Mouse (Mus musculus): ENCODE data around the gene Tmed4.
A peak's percentile ranks its signal among the peaks of the same experiment; 100 is the strongest.

The Tmed4 gene

DNA sequence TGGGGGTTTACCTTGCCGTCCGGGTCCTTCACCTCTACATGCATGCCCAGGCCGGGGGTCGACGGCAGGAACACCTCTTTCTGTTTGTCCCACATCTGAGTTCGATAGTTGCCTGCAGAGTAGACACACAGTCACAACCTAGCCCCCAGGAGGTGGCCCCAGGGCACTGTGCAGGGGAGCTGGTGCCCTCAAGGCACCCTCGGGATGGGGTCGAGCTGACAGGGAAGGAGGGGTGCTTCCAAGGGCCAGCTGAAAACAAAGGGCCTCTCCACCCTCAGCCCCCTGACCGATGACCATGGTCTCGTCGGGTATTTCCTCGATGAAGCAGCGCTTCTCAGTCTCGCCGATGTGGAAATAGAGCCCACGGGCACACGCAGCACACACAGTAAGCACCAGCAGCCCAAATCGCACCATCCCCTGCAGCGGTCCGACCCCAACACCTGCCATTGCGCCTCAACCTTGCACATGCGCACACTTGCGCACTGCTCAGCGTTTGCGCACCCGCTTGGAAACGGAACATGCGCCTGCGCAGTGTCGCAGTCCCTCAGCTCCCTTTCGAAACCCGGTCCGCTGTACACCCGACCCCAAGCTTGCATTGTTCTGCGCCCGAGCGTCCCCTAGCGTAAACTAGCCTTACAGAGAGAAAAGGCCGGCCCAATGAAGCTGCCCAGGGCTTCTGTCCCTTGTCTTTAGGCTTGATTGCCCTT is at the start of gene Tmed4:
Tmed4 (minus strand) TSS at position 484 of the 707 bp plus-strand sequence.
- peak; percentile 99 to 100 for DNase-seq

DNA sequence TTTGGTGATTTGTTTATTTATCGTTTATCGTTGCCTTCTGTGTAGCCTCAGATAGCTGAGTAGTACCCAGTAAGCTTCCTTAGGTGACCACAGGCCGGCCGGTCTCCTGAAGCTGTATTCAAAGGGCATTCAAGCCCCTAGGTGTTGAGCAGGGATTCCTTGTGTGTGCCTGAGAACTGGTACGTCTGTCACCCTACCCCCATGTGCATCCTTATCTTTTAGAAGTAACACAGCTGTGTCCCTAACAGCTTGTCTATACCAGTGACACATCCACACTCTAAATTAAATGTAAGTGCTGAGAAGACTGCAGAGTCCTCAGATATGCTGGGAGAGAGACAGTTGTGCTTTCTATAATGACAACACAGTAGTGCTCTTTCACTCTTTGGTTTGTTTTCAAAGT is 48.7 kb upstream of the Tmed4 start:
- DNase-seq, result no peak

DNA sequence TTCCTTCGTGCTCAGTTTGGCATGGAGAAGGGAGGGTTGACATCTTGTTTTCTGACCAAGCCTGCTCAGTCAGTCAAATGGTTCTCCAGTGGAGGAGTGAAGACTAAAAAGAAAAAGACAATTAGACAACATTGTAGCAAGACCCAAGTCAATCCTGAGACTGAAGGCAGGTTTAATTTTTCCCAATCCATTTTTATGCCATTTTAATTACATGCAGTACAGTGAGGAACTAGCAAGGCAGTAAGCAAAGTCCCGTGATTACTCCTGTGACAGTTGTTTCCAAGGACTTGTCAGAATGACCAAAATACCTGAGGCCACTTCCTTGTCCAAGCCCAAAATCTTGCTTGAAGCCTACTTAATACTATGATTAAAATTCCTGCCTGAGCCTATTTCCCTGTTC is 47.4 kb upstream of the Tmed4 start:
- no peak for DNase-seq

DNA sequence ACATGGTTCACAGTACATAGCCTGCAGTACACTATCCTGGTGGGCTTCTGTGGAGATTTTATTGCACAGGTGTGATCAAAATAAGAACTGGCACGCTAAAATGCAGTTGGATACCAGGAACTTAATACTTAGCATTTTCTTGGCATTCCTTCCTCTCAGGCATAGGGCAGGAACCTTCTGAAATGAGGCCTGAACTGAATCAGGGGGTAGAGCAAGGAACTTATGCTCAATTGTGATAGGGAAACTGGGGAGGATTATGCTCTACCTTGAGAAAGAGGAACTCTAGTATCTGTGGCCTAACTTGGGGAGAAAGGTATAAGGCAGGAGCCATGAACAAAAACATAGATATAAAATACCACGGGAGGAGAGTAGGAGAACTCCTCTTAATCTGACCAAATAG is 44.7 kb upstream of the Tmed4 start:
- no peak for DNase-seq

DNA sequence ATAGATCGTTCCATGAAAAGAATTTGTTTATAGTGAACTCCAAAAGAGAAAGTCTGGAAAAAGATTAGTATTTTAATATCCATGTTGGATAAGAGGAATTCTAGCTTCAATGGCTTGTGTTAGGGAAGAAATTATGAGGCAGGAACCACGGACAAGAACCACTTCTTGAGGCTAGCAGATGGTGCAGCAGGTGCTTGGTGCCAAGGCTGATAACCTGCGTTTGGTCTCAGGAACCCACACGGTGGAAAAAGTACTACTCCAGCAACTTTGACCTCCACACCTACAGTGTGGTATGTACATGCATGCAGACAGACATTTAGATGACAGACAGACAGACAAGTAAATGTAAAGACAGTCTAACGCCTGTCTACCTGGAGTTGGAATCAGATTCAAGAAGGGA is 43.9 kb upstream of the Tmed4 start:
- peak; percentile 47 to 62 for DNase-seq

DNA sequence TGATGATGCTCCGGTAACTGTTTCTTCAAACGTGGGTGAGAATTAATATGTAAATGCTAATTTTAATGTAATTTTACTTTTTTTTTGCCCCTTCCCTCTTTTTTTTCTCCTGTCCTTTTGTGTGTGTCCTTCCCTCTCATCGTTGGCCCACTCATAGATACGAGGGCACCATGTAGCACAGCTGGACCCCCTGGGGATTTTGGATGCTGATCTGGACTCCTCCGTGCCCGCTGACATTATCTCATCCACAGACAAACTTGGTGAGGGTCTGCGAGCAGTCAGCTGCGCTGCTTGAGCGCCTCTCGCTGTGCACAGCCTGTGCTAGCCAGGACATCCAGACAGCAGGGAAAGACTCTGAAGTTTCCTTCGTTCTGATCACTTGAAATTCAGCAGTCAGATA is 42.2 kb upstream of the Tmed4 start:
- DNase-seq, result peak in 1 of 2 experiments; percentile 29

DNA sequence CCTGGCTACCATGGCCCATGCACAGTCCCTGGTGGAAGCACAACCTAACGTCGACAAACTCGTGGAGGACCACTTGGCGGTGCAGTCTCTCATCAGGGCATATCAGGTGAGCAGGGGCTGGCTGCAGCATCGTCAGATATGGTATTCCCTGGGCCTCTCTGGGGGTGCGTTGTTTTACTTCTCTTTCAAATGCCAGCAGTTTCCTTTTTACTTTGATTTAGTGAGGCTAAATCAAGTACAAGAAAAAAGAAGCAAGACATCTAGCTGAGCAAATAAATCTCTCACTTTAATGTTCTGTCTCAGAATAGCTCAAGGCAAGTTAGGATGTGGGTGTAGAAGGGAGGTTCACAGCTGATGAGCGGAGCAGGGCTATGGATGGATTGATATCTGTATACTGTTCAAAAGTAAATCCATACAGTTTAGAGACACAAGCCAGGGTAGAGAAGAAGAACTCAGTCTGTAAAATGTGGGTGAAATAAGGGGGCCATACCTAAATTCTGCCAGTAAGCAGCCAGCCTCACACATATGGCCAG is 39.3 kb upstream of the Tmed4 start:
- DNase-seq, result no peak

DNA sequence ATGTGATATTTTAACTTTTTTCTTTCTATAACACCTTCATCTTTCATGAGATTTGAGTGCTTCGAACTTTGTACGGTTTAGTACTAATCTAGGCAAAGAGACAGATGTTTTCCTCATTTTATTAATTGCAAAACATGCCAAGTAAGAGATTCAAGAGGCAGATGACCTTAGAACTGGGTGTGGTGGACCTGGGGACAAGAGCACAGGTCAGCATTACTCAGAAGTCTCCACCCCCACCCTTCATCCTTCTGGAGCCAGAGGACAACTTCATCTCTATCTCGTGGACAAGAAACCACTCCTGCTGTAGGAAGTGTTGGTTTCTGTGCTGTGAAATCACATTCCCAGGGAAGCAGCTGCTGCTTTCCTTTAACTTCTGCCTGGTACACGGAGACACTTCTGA is 33.5 kb upstream of the Tmed4 start:
- no peak for DNase-seq

DNA sequence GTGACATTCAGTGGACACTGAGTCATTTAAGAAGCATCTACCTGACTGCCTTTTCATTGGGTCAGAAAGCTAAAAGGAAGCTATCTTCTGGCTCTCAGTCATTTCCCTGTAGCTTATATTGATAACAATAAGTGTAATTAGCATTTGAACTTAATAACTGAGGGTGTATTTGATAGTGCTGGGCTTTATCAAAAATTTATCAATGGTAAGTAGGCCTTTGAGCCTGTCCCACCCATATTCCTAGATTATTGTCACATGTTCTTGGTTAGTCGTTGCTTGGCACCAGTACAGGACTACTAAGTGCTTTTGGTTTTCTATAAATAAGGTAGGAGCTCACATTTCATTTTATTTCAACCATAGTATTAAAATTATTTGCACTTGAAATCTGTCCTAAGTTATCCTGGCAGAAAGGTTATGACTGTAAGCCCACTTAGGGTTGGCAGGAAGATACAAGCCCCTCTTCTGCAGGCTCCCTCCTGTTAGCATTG is 31.3 kb upstream of the Tmed4 start:
- DNase-seq, result no peak

DNA sequence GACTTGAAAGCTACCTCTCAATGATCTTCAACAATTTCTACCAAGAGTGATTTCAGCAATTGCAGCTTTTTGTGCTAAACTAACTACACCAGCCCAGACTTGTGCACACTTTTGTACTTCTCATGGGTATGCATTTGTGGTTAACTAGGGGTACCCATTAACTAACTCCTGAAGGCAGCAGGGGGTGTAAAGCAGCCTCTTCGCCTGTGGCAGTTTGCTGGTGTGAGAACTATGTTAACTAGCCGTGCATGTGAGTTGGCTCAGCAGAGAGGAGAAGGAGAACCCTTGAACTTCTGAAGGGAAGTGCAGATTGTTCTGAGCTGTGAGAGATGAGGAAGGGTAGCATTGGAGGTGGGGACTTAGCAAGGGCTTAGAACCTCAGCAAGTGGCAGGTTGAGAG is 28.1 kb upstream of the Tmed4 start:
- no peak for DNase-seq

DNA sequence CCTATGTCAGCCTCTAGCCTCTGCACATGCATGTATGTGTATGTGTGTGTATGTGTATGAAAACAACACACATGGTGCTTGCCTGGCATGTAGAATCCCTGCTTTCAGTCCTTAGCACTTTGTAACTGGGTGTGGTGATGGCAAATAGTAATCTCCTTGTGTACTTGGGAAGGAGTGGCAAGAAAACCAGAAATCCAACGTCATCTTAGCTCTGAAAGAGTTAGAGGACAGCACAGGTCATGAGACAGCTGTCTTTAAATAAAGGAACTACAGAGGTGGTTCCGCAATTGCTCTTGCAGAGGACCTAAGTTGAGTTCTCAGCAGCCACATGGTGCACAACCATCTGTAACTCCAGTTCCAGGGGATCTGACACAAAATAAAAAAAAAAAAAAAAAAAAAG is 24.8 kb upstream of the Tmed4 start:
- DNase-seq, result no peak

DNA sequence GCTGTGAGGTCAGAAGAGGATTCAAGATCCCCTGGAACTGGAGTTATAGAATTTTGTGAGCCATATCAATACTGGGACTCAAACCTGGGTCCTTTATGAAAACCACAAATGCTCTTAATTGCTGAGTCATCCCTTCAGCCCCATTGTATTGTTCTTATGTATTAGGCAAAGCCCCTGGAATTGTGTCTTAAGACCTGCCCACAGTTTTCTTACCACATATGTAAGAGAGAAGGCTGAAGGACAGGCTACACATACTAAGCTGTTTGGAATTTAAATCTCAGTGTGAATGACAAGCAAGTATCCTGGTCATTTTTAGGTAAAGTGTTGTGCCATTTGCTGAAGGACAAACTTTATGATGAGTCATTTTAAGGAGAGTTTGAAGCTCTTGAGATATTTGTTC is 21.4 kb upstream of the Tmed4 start:
- no peak for DNase-seq

DNA sequence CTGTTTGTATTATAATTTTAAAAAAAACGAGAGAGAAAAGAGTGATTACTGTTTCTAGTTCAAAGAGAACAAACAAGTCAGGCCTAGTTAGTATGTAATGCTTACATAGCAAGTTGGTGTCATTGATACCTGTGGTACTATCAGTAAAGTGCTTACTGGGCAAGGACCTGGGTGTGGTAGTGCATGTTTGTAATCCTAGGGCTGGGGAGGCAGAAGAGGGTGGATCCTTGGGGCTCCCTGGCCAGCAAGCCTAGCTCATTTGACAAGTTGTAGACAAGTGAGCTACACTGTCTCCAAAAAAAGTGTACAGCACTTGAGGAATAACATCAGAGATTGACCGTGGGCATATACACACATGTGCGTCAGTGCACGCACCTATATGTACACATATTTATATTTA is 20.0 kb upstream of the Tmed4 start:
- no peak for DNase-seq

DNA sequence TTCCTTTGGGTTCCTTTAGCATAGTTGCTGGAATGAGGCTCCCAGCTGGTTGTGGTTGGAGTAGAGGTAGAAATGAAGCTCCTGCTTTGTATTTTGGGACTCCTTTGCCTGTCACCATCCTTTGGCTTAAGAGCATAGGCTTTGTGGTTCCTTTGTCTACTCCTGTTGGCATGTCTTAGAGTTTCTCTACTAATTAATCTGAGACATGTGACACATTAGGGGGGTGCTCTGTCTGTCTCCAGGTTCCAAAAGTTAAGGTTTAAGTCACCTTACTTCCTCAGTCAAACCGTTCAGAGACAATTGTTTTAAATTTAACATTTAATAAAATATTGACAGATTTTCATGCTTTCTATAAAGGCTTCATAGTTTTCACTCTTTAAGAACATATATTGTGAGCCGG is 18.9 kb upstream of the Tmed4 start:
- DNase-seq, result no peak

DNA sequence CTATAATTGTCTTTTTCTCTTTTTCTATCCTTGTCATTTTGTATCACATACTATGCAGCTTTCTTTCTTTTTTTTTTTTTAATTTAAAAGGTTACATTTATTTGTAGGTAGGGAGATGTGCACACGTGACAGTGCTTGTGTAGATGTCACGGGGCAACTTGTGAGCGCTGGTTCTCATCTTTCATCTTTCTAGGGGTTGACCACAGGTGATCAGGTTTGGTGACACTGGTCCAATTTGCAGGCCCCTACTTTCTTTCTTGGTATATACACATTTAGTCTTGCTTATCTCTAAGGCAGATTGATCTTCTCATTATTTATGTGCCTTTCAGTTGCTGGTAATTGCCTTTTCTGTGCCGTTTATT is 18.3 kb upstream of the Tmed4 start:
- no peak for DNase-seq

DNA sequence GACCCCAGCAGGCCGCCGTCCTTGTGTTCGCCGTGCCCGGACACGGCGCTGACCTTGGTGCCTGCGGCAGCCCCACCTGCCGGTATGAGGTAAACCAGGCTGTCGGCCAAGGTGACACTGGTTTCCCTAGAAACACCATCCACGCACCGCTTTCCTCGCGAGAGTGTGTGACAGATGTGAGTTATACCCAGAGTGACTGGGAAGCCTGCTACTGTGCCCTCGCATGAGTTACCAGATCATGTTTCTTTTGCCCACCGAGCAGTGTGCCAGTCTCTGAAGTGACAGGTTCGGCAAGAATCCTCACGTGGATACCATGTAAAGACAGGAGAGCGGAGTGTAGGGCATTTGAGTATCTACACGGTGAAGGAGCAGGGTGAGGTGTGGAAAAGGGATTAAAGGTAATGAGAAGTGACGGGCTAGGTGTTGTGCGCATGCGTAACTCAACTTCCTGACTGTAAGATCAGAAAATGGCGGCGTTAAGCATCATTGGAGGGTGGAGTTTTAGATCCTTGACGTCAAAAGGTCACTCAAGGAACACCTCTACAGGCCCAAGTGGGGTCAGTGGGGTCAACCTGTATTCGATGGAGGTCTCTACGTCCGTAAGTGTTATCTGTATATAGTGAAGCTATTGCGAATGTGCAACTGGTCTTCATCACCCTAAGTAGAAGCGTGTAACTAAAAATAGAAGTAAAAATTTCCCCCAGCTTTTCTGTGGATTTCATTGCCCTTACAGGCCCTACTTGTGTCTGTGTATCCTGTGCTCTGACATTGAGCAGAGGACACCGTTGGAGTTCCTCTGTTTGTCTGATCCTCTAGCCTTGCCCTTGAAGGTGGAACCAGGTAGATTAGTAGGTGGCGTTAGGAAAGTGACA is 17.7 kb upstream of the Tmed4 start:
- peak in 1 of 2 experiments; percentile 74 for DNase-seq

DNA sequence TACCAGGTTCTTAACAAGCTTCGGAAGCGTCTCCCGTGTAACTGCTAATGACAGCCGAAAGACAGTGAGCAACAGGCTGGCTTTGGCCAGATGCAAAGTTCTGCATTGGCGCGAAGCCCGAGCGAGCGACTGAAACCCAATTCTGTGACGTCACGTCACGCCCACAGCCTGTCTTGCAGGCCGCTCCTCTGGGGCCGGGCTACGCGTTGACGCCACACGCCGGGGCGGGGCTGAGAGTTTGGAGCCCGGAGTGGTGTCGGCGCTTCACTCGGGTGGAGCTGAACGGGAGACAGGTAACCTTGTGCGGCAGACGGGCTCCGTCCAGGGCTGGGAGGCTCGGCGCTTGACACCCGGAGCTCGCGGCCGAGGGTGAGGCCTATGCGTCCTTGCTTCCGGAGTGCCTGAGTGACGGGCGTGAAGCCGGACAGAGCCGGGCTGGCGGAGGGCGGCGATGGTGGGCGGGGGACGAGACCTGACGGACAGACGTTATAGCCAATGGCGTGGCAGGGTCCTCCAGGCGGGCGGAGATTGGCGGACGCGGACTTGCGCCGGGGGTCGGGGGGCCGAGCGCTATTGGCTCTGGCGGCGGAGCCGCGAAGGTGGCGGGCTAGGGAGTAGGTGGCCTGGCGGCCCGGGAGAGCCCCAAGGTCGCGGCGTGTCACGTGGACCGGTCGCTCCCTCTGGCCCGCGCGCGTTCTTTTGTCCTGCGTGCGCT is 16.9 kb upstream of the Tmed4 start, which contains the start of gene Ogdh:
Ogdh (plus strand) TSS at position 233 of the 715 bp plus-strand sequence.
- peak; percentile 99 to 100 for DNase-seq

DNA sequence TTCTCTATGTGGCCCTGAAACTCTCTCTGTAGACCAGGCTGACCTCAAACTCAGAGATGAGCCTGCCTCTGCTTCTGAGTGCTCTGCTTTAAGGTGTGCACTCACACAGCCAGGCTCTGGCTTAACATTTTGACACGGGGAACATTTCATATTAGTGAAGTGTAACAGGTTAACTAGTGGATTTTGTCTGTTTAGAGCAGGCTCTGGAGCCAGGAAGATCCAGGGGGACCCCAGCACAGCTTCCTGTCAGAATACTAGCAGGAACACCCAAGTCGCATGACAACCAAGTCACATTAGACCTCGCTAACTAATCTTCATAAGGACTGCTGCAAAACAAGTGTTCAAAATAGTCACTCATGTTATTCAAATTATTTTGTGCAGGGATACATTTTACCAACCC is 16.2 kb upstream of the Tmed4 start:
- DNase-seq, result no peak

DNA sequence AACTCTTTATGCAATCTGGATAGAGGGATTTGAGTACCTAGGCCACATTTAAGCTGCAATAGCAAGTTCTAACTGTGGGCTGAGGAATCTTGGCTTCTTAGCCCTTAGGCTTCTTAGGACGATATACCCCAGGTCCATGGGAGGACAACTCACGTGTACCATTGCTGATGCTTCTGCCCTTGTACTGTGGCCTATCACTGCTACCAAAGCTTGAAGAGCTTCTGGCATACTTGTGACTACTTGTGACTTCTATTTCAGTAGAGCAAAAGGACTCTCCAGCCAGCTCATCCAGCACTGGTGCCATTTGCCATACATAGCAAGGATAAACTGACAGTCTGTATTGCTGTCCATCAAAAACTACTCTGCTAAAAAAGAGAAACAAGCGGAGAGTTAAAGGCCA is 15.5 kb upstream of the Tmed4 start:
- no peak for DNase-seq

DNA sequence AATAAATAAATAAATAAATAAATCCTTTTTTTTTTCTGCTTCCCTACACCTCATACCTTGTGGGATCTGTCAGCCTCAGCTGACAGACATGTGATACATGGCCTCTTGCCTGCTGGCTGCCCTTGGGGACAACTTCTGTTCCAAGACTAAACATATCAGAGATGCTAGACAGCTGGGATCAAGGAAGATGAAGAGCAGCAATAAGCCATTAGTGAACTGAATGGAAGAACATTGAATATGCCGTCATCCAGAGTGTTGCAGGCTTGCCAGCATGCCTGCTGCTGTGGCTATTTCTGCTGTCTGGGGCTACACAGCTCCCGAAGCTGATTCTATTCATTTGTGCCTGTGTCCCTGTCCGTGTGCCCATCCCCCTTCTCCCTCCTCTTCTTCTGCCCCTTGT is 8.3 kb upstream of the Tmed4 start:
- DNase-seq, result no peak

DNA sequence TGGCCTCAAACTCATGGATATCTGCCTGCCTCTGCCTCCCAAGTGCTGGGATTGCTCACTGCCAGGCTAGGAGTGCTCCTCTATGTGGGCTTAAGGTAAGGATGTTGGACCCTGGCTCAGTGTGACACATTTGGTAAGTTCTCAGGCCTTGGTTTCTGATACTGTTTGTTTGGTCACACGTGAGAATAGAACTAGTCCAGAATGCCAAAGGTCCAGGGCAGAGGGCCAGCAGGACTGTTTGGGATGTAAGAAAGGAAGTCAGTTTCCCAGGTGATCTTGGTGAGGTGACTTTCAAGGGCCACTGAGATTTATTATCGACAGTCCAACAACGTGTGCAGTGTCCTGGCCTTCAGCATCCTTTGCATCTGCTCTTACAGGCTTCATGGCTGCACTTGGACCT is 1.8 kb upstream of the Tmed4 start:
- DNase-seq, result no peak

DNA sequence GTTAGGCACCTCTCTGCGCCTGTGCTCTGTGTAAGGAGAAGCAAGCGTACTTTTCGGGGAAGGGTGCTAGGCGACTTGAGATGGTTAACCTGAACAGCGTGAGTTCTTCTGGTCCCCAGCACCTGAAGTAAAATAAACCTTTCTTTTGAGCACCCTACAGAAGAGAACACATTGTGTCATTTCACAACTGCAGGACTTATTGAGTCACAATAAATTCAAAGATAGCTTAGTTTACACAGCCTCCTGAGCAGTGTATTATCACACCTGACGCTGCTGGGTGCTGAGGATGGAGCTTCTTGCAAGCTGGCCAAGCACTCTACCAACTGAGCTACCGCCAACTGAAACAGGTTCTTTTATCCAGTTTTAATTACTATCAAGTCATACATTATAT is 419 bp upstream of the Tmed4 start:
- DNase-seq, result no peak

DNA sequence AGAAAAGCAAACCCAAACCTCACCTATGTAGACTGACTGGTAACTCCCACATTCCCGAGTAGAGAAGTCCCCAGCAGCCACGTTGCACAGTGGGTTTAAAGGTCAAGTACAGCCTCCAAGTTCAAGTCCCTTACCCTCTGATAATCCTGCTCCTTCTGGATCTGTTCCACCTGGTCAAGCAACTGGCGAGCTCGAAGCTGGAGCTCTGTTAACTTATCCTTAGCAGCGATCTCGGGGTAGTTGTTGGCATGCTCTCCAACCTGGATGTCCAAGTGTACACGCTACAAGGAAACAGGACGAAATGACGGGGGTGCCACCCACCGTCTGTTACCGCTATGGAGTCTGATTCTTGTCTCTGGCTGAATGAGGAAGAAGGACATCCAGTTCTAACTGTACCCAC is 1.1 kb downstream of the Tmed4 start:
- peak; percentile 30 to 37 for DNase-seq

Data from cerebellum, postnatal 25 days (tissue).